Mouse (Mus musculus) heart, postnatal 10 days (tissue): Measurements from ENCODE around the gene Nelfb. TPM values are rescaled to one million over a fixed set of nuclear protein-coding genes. Genes with fewer than 3 reads are reported as not detected.

Experiments
- DNase-seq, 2 experiments: peaks; one replicate each; pipeline ENCODE4 v3.0.0; 2021
- intact Hi-C: fragments of 180-260 bp; cut with DNase I; formaldehyde crosslinking; loops from one replicate; pipeline ENCODE4 v1.15.1; 2025
- total RNA-seq, 2 experiments: library from RNA; stranded (reverse); gene quantifications; 2 replicates each; pipeline ENCODE4 v1.2.3; 2021

Nelfb gene
- total RNA-seq, 2 experiments from 2014 or later = 40.7 to 46.0 TPM

GRCm38 (mm10) chr2:25179566-25180217 lies 31.6 kb downstream of the Nelfb start:
- intact Hi-C loops = loop anchor here (5.0 kb wide), 1 partner anchor 37 kb away; no protein-coding TSS in a partner anchor
- DNase-seq = no peak

GRCm38 (mm10) chr2:25178285-25178972 lies 32.9 kb downstream of the Nelfb start:
- DNase-seq = no peak
- intact Hi-C loops = no loop called here

GRCm38 (mm10) chr2:25177685-25178084 lies 33.6 kb downstream of the Nelfb start:
- peak; percentile 53 to 59 for DNase-seq
- intact Hi-C loops = loop anchor here (1.0 kb wide), 1 partner anchor 14 kb away; no protein-coding TSS in a partner anchor

GRCm38 (mm10) chr2:25177076-25177475 lies 34.2 kb downstream of the Nelfb start:
- DNase-seq = peak in 1 of 2 experiments; percentile 26
- intact Hi-C loops = loop anchor here (1.0 kb wide), 1 partner anchor 14 kb away; no protein-coding TSS in a partner anchor

- peak; percentile 41 to 45 for DNase-seq
- intact Hi-C loops = no loop called here
Measured at GRCm38 (mm10) chr2:25176573-25176972, 34.7 kb downstream of the Nelfb start.

GRCm38 (mm10) chr2:25175690-25176078 lies 35.6 kb downstream of the Nelfb start:
- no peak for DNase-seq
- intact Hi-C loops = no loop called here

GRCm38 (mm10) chr2:25174866-25175689 lies 36.2 kb downstream of the Nelfb start:
- DNase-seq = no peak
- intact Hi-C loops = no loop called here

- intact Hi-C loops = no loop called here
- DNase-seq = no peak
Measured at GRCm38 (mm10) chr2:25173821-25174220, 37.5 kb downstream of the Nelfb start.

GRCm38 (mm10) chr2:25172629-25173028 lies 38.7 kb downstream of the Nelfb start:
- intact Hi-C loops = no loop called here
- no peak for DNase-seq

GRCm38 (mm10) chr2:25171769-25172153 lies 39.5 kb downstream of the Nelfb start:
- intact Hi-C loops = no loop called here
- no peak for DNase-seq

GRCm38 (mm10) chr2:25171101-25171768 lies 40.1 kb downstream of the Nelfb start:
- intact Hi-C loops = no loop called here
- DNase-seq = no peak

- DNase-seq = peak; percentile 35 to 40
- intact Hi-C loops = no loop called here
Measured at GRCm38 (mm10) chr2:25170326-25171100, 40.8 kb downstream of the Nelfb start.

GRCm38 (mm10) chr2:25169778-25170177 lies 41.5 kb downstream of the Nelfb start:
- no peak for DNase-seq
- intact Hi-C loops = no loop called here

GRCm38 (mm10) chr2:25168665-25168978 lies 42.7 kb downstream of the Nelfb start:
- intact Hi-C loops = no loop called here
- no peak for DNase-seq

- intact Hi-C loops = no loop called here
- peak; percentile 80 to 82 for DNase-seq
Measured at GRCm38 (mm10) chr2:25167919-25168664, 43.2 kb downstream of the Nelfb start.

GRCm38 (mm10) chr2:25167481-25167880 lies 43.8 kb downstream of the Nelfb start:
- no peak for DNase-seq
- intact Hi-C loops = no loop called here

- intact Hi-C loops = loop anchor here (1.0 to 2.0 kb wide), 2 partner anchors 30 to 59 kb away; no protein-coding TSS in a partner anchor
Measured at GRCm38 (mm10) chr2:25157655-25158054, 53.6 kb downstream of the Nelfb start.

GRCm38 (mm10) chr2:25156990-25157389 lies 54.3 kb downstream of the Nelfb start:
- DNase-seq = no peak
- intact Hi-C loops = loop anchor here (1.0 to 2.0 kb wide), 2 partner anchors 30 to 58 kb away; no protein-coding TSS in a partner anchor

More at GRCm38 (mm10) chr2:25157655-25158054, 53.6 kb downstream of the Nelfb start:
- peak in 1 of 2 experiments; percentile 72 for DNase-seq

GRCm38 (mm10) chr2:25156177-25156576 lies 55.1 kb downstream of the Nelfb start:
- DNase-seq = no peak
- intact Hi-C loops = loop anchor here (2.0 kb wide), 1 partner anchor 57 kb away; no protein-coding TSS in a partner anchor
